Mouse (Mus musculus) kidney, postnatal 10 days (tissue): ENCODE measurements around the gene Tmem201.

Experiments used
- DNase-seq: peaks from one replicate; pipeline ENCODE4 v3.0.0; 2021; ENCODE audit warnings: mixed read lengths

The Tmem201 gene

DNA sequence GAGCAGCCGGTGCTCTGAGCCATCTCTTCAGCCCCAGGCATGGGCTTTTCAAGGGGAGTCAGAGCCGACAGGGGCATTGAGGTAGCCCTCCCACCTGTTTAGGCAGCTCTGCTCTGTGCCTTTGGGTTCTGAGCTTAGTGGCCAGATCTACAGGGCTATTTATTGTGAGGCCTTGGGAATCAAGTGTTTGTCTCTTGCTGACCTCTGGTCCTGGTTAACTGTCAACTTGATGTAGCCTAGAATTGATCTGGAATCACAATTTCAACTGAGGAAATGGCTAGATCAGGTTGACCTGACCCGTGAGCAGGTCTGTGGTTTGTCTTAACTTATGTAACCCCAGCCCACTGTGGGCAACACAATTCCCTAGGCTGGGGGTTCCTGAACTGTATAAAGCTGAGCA is 23.3 kb downstream of the Tmem201 start:
- no peak for DNase-seq

GRCm38 (mm10) chr4:149711955-149712354 is 25.9 kb downstream of the Tmem201 start:
- DNase-seq, result peak; percentile 74

DNA sequence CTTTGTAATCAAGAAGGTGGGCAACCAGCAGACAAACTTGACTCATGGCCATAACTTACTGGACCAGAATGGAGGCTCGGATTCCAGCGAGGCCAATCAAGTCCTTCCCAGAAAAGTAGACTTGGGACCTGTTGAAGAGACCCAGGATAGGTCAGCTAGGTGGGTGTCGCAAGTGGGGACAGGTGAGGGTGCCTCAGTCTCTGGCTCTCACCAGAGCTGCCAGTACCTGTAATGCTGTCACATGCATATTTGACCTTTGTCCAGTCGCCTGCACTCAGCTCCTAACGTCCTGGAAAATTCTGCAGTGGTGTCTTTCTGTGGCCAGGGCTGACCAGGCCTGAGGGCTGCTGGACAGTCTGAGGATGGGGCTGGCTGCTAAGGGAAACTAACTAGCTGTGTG is 26.4 kb downstream of the Tmem201 start:
- DNase-seq, result no peak

GRCm38 (mm10) chr4:149710510-149710909 is 27.3 kb downstream of the Tmem201 start:
- peak; percentile 70 for DNase-seq

GRCm38 (mm10) chr4:149705941-149706340 is 31.9 kb downstream of the Tmem201 start:
- DNase-seq, result no peak

GRCm38 (mm10) chr4:149705298-149705697 is 32.5 kb downstream of the Tmem201 start:
- DNase-seq, result no peak

DNA sequence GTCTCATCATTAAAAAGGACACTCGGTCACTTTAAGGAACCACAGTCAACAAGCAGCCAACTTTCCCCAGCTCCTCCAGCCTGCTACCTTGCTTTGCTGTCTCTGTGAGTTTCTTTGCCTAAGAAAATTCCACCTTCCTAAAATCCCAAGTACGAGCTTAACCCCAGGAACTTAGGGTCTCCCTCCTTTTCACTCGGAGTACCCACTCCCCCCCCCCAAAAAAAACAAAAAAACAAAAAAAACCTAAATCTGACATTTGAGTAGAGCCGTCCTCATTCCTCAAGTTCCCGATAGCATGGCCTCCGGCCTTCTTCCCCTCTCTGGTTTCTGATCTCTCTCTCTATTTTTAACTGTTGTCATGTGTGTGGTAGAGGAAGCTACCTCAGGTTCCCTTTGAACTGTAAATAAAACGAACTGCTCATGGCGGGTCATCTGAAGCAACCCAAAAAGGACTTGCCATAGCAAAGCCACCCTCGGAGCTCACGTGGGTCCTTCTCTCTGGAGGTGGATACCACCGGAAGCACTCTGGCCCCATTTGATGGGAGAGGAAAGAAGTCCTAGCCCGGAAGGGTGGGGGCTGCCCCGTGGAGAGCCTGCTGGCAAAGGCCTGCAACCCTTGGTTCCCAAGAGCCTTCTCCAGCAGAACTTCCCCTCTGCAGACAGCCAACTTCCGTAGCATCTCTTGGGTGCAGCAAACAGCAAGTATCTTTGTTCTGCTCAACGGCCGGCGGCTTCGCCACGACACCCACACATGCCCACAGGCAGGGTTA is 35.4 kb downstream of the Tmem201 start, which contains the start of gene Pik3cd:
Gene Pik3cd (minus strand): TSS at position 362 of the 770 bp plus-strand sequence.
- no peak for DNase-seq

DNA sequence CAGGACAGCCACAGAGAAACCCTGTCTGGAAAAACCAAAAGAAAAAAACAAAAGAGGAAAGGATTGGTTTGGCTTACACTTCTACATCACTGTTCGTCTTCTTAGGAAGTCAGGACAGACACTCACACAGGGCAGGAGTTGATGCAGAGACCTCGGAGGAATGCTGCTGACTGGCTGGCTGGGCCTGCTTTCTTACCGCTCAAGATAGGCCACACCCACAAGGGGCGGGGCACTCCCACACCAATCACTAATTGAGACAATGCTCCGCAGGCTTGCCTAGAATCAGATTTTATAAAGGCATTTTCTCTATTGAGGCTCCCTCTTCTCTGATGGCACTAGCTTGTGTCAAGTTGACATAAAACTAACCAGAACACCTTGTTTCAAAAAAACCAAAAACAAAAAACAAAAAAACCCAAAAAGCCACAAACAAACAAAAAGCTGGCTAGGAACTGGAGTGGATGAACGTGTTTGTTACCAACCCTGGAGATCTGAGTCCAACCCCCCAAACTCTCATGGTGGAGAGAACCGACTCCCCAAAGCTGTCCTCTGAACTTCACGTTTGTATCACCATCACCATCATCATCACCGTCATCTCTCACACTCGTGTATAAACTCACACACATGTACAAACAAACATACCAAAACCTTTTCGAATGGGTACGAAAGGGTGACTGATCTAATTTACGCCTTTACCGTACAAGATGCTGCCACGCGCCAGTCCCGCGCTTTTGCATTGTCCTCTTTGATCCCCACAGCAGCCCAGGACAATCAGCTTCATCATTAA is 36.2 kb downstream of the Tmem201 start:
- DNase-seq, result peak; percentile 57

DNA sequence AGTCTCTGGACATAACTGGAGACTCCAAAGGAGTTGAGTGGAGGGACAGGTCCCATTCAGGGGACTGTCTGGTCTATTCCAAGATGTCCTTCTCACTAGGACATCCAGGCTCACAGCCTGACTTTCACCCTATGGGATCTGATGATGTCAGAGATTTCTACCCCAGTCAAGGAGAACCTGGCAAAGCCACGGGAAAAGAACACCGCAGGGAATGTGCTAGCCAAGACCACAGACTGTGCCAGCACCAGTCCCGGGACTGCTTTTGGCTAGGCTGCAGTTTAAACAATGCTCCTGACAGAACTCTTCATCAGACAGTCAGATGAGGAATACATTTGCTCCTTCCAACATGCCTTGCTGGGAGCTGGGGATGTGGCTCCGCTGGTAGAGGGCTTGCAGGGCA is 37.9 kb downstream of the Tmem201 start:
- DNase-seq, result no peak

- DNase-seq, result peak; percentile 66
Measured at GRCm38 (mm10) chr4:149698197-149698821, 39.5 kb downstream of the Tmem201 start.

GRCm38 (mm10) chr4:149697506-149698196 is 40.2 kb downstream of the Tmem201 start:
- no peak for DNase-seq

- DNase-seq, result peak; percentile 72
Measured at GRCm38 (mm10) chr4:149696189-149696971, 41.5 kb downstream of the Tmem201 start.

GRCm38 (mm10) chr4:149691368-149691767 is 46.5 kb downstream of the Tmem201 start:
- DNase-seq, result no peak

DNA sequence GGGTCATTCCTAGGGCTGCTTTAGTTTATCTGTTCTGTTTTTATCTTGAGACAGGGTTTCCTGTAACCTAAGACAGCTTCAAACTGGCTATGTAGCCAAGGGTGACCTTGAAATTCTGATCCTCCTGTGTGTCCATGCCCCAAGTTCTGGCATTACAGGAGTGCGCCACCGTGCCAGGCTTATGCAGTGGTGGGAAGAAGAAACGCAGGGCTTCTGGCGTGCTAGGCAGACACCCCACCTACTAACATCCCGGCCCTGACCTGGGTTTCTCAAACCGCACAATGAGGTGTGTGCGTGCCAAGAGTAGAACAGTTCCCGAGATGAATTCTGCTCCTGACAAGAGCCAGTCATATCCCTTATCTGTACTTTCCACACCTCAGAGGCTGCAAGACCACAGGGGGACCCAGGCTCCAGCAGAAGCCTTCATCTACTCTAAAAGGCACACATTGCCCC is 47.0 kb downstream of the Tmem201 start:
- no peak for DNase-seq

GRCm38 (mm10) chr4:149689822-149690700 is 47.8 kb downstream of the Tmem201 start:
- DNase-seq, result no peak

DNA sequence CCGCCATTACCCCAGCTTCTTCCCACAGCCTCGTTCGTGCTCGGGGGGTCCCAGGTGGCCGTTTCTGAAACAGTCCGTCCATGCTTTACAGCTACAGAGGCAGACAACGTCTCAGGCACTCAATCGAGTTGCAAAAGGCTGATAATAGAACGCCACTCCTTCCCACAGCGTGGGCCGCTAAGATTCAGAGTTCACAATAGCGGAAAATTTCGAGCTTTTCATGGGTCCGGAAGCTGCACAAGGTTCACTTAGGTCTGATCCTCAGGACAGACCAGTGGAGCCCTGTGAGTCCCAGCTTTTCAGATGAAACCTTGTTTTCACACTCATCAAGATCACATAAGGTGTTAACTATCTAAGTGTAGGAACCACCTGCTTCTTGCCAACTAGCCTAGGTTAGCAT is 49.0 kb downstream of the Tmem201 start:
- DNase-seq, result no peak

- DNase-seq, result no peak
Measured at GRCm38 (mm10) chr4:149684841-149685623, 52.8 kb downstream of the Tmem201 start.

GRCm38 (mm10) chr4:149683875-149684274 is 54.0 kb downstream of the Tmem201 start:
- no peak for DNase-seq

DNA sequence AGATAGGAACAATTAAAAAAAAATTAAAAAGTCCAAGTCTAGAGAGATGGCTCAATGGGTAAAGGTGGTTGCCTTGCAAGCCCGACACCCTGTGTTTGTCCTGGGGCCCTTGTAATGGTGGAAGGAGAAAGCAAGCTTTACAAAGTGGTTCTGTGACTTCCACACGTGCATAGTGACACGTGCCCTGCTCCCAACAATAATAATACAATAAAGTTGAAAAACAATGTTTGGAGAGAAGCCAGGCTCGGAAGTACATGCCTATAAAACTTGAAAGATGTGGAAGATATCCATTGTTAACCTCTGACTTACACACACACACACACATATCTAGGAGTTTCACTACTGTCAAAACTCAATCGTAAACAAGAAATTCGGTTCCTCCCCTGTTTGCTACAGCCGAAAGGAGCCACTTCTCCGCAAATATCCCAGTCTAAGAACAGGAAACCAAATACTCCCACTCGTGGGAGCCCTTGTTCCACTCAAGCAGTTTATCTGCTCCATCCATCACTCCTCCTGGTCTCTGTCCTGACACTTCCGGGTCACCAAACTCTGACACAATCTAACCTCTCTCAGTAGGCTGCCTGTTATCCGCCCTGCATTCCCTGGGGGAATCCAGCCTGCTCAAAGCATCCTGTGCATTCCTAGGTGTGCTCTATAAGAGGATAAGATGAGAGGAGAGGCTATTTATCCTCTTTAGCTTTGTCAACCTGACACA is 58.6 kb downstream of the Tmem201 start:
- peak; percentile 34 for DNase-seq
